Mouse (Mus musculus): ENCODE results near the gene Galnt14. TPM values are rescaled to one million over a fixed set of nuclear protein-coding genes. Genes with fewer than 3 reads are reported as not detected.

Galnt14 gene
- polyA plus RNA-seq, 1 experiment from 2014 or later: 18.5 TPM

Other genes starting within 250 kb of the Galnt14 start
- gene Ehd3, start 93.7 kb upstream of the Galnt14 start, polyA plus RNA-seq (2015; fragmentation: Nextera tagmentation; extraction: Ambion mirVana): 26.5 and 29.8 TPM in 2 replicates
- gene Xdh, start 239.7 kb upstream of the Galnt14 start, polyA plus RNA-seq (2015; fragmentation: Nextera tagmentation; extraction: Ambion mirVana): 0.28 and 0.30 TPM in 2 replicates

Data from hindbrain, embryonic 16.5 days (tissue).